Mouse (Mus musculus): Measurements from ENCODE around the gene Gcn1l1. TPM values are rescaled to one million over a fixed set of nuclear protein-coding genes. Genes with fewer than 3 reads are reported as not detected.

Gcn1l1 gene
- total and polyA plus RNA-seq, 3 experiments, result 88.2 to 123 (median 93.8) TPM

GRCm38 (mm10) chr5:115538693-115539043 is 26.4 kb upstream of the Gcn1l1 start:
- H3K36me3 ChIP-seq (ENCODE audit: control insufficient read depth in 1 of 2, insufficient read depth in 2 of 2, low read length in 2 of 2), result peaks cover 0 to 17% of the 10 kb centered on the region in 2 experiments; a peak in 2 of 4 replicates
- DNase-seq (ENCODE audit: low read depth, low spot score), result peak; percentile 90
- H3K9me3 ChIP-seq (replicated peaks; ENCODE audit: insufficient read depth, low read length), result no peaks in the 10 kb centered on the region
- peaks cover 4 to 23% of the 10 kb centered on the region in 2 experiments for H3K4me1 ChIP-seq (ENCODE audit: control insufficient read depth in 1 of 2, insufficient read depth in 2 of 2, low read length in 2 of 2)
- H3K27me3 ChIP-seq (ENCODE audit: control insufficient read depth in 1 of 2, insufficient read depth in 2 of 2, low read length in 2 of 2), result no peaks in the 10 kb centered on the region
- H3K79me2 ChIP-seq (ENCODE audit: control insufficient read depth, insufficient read depth, low read length, poor library complexity), result no peaks in the 10 kb centered on the region
- peak overlapping the region; percentile 65 for H3K9ac ChIP-seq (ENCODE audit: control insufficient read depth, low read depth, low read length, poor library complexity, severe bottlenecking)
- no peak overlapping the region for H3K27ac ChIP-seq (ENCODE audit: control insufficient read depth, low read depth, low read length)
- TF ChIP-seq ZNF384 (IDR thresholded peaks at IDR 0.05; ENCODE audit: low read depth, low read length), result no peak
- TF ChIP-seq ZKSCAN1 (IDR thresholded peaks at IDR 0.05; ENCODE audit: low read depth, low read length), result no peak
- TF ChIP-seq CTCF (IDR thresholded peaks at IDR 0.05 in 2 of 3, conservative IDR thresholded peaks at IDR 0.05 in 1 of 3; ENCODE audit: control insufficient read depth in 1 of 3, insufficient read depth in 1 of 3, low read depth in 2 of 3, low read length in 3 of 3, poor library complexity in 1 of 3, severe bottlenecking in 1 of 3), result peak; percentile 81 to 98 (median 90)
- no peak for TF ChIP-seq E2F4 (IDR thresholded peaks at IDR 0.05; ENCODE audit: borderline replicate concordance, low read depth, low read length)
- TF ChIP-seq POLR2AphosphoS5 (IDR thresholded peaks at IDR 0.05; ENCODE audit: borderline replicate concordance, low read depth, low read length), result no peak
- peak; percentile 91 for TF ChIP-seq ZC3H11A (IDR thresholded peaks at IDR 0.05; ENCODE audit: low read depth, low read length)
- TF ChIP-seq BHLHE40 (IDR thresholded peaks at IDR 0.05; ENCODE audit: borderline replicate concordance, low read depth, low read length), result no peak
- TF ChIP-seq NRF1 (IDR thresholded peaks at IDR 0.05; ENCODE audit: insufficient read depth, low read depth, low read length, poor library complexity, severe bottlenecking), result no peak
- TF ChIP-seq MEF2A (IDR thresholded peaks at IDR 0.05; ENCODE audit: extremely low read depth, insufficient replicate concordance, low read depth, low read length, poor library complexity, severe bottlenecking), result no peak
- TF ChIP-seq TBP (IDR thresholded peaks at IDR 0.05; ENCODE audit: low read depth, low read length), result 0 out of 2 replicates have a peak, but pooled peaks have one; percentile 20
- peak; percentile 66; the same call in 1 of the 2 replicates for TF ChIP-seq MAFK (IDR thresholded peaks at IDR 0.05; ENCODE audit: borderline replicate concordance, low read depth, low read length)
- TF ChIP-seq MXI1 (IDR thresholded peaks at IDR 0.05; ENCODE audit: low read depth, low read length), result peak; percentile 68
- TF ChIP-seq MAX (IDR thresholded peaks at IDR 0.05; ENCODE audit: low read length), result peak; percentile 70; the same call in 1 of the 2 replicates
- TF ChIP-seq SIN3A (IDR thresholded peaks at IDR 0.05; ENCODE audit: low read length), result peak; percentile 52; the same call in 1 of the 2 replicates
- peak; percentile 88 for TF ChIP-seq SMC3 (IDR thresholded peaks at IDR 0.05; ENCODE audit: low read depth, low read length)
- TF ChIP-seq TCF12 (IDR thresholded peaks at IDR 0.05; ENCODE audit: low read depth, low read length), result no peak
- no peak; the same call in 1 of the 2 replicates for TF ChIP-seq MAZ (IDR thresholded peaks at IDR 0.05; ENCODE audit: low read depth, low read length)
- no peak for TF ChIP-seq USF1 (IDR thresholded peaks at IDR 0.05; ENCODE audit: low read depth, low read length)
- TF ChIP-seq RCOR1 (IDR thresholded peaks at IDR 0.05; ENCODE audit: low read depth, low read length), result no peak
- TF ChIP-seq GABPA (IDR thresholded peaks at IDR 0.05; ENCODE audit: low read depth, low read length), result no peak
- TF ChIP-seq MYB (IDR thresholded peaks at IDR 0.05; ENCODE audit: low read depth, low read length), result no peak
- no peak for TF ChIP-seq ETS1 (IDR thresholded peaks at IDR 0.05; ENCODE audit: low read depth, low read length)
- no peak for TF ChIP-seq POLR2AphosphoS2 (IDR thresholded peaks at IDR 0.05; ENCODE audit: low read length)
- peak in 1 of 2 experiments; percentile 40; a peak in 1 of 4 replicates for TF ChIP-seq POLR2A (IDR thresholded peaks at IDR 0.05; ENCODE audit: control insufficient read depth in 1 of 2, insufficient read depth in 1 of 2, low read depth in 1 of 2, low read length in 2 of 2, poor library complexity in 1 of 2)
- TF ChIP-seq MYC (IDR thresholded peaks at IDR 0.05; ENCODE audit: low read depth, low read length), result peak; percentile 89
- peak; percentile 88 for TF ChIP-seq RAD21 (IDR thresholded peaks at IDR 0.05; ENCODE audit: low read depth, low read length)
- no peak for TF ChIP-seq NELFE (IDR thresholded peaks at IDR 0.05; ENCODE audit: low read depth, low read length)
- TF ChIP-seq ZMIZ1 (IDR thresholded peaks at IDR 0.05; ENCODE audit: low read depth, low read length), result no peak
- TF ChIP-seq ELF1 (IDR thresholded peaks at IDR 0.05; ENCODE audit: low read depth, low read length), result no peak
- TF ChIP-seq TAL1 (IDR thresholded peaks at IDR 0.05; ENCODE audit: low read length), result no peak
- peak overlapping the region; percentile 8 to 21; a peak in 3 of 4 replicates for H3K4me3 ChIP-seq (ENCODE audit: control insufficient read depth in 1 of 2, insufficient read depth in 1 of 2, low read depth in 2 of 2, low read length in 2 of 2)
